In genomic region chr12:57515702-57516377, GRCm38 (mm10) we compare ENCODE assay signal across 43 mouse cellular contexts. TPM values are rescaled to one million over a fixed set of nuclear protein-coding genes. Genes with fewer than 3 reads are reported as not detected.
DNase-seq lines count a peak whose midpoint lies in the region; ATAC-seq and TF ChIP-seq lines count a peak whose summit lies in the region.
"Had no signal": no experiment of that assay in that cellular context is flagged by ENCODE, and none has a peak within 500 bp of the region (broad histone marks: within the 10 kb centered on the region; RNA-seq: fewer than 3 reads in every experiment).

No protein-coding gene starts in this region.

- H3K4me1 ChIP-seq in intestine, postnatal 0 days (replicated peaks; ENCODE audit: control insufficient read depth, insufficient read depth, low read length) = no peaks in the 10 kb centered on the region
- H3K4me1 ChIP-seq: forebrain, embryonic 12.5 days; heart, embryonic 12.5 days; hindbrain, embryonic 13.5 days; kidney, embryonic 15.5 days; liver, embryonic 12.5 days; midbrain, embryonic 12.5 days; neural tube, embryonic 15.5 days had no signal

- H3K27me3 ChIP-seq in intestine, postnatal 0 days (replicated peaks; ENCODE audit: control insufficient read depth, insufficient read depth, low read length) = no peaks in the 10 kb centered on the region
- H3K27me3 ChIP-seq: CH12.LX; forebrain, embryonic 12.5 days; heart, embryonic 12.5 days; kidney, embryonic 15.5 days; limb, embryonic 13.5 days; liver, embryonic 12.5 days; neural tube, embryonic 15.5 days had no signal

- H3K4me3 ChIP-seq in intestine, postnatal 0 days (ENCODE audit: low read depth, low read length) = no peak overlapping the region
- H3K4me3 ChIP-seq: erythroblast, embryonic 14.5 days; forebrain, embryonic 12.5 days; heart, adult 2 months; heart, embryonic 12.5 days; hindbrain, embryonic 13.5 days; kidney, embryonic 15.5 days; left cerebral cortex, adult 2 months; limb, embryonic 13.5 days; liver, embryonic 12.5 days; midbrain, embryonic 12.5 days; neural tube, embryonic 15.5 days had no signal

- DNase-seq in heart, adult 11 months = peak; percentile 66
- DNase-seq in heart, adult 18-20 months = no peak
- DNase-seq in urinary bladder, postnatal 14 days (ENCODE audit: low spot score) = peak; percentile 60
- DNase-seq in urinary bladder, postnatal 25 days (ENCODE audit: low spot score) = no peak
- no peak for DNase-seq in spleen, adult 12 weeks (ENCODE audit: low spot score)
- DNase-seq in layer of hippocampus, postnatal 25 days (ENCODE audit: extremely low spot score in 1 of 2, low spot score in 1 of 2) = no peak
- DNase-seq in frontal cortex, adult 2 months (ENCODE audit: extremely low spot score in 1 of 2, low spot score in 1 of 2) = no peak
- DNase-seq: adrenal gland, adult 2 months; adrenal gland, postnatal 36 days; cerebellum, adult 2 months; cerebellum, postnatal 14 days; gastrocnemius, postnatal 25 days; heart, adult 2 months; heart, postnatal 4 days; kidney, adult 18-20 months; kidney, postnatal 25 days; lung, adult 18-20 months; lung, postnatal 36 days; right cerebral cortex, adult 18-20 months; right cerebral cortex, postnatal 4 days; thymus, adult 18-20 months; thymus, postnatal 36 days had no signal

- H3K36me3 ChIP-seq in intestine, postnatal 0 days (ENCODE audit: control insufficient read depth, insufficient read depth) = no peaks in the 10 kb centered on the region
- H3K36me3 ChIP-seq: forebrain, embryonic 12.5 days; heart, embryonic 12.5 days; hindbrain, embryonic 13.5 days; kidney, embryonic 15.5 days; limb, embryonic 13.5 days; liver, embryonic 12.5 days; midbrain, embryonic 12.5 days; neural tube, embryonic 15.5 days had no signal

- WGBS in intestine, postnatal 0 days = 28% methylated on average over 12 of the region's 12 CpGs

- no peak for ATAC-seq in intestine, postnatal 0 days
- ATAC-seq: activated CD4-positive, CD25-positive, alpha-beta regulatory T cell, adult 4 months; liver, embryonic 12.5 days had no signal

- H3K9ac ChIP-seq in intestine, postnatal 0 days (ENCODE audit: low read depth, low read length) = no peak overlapping the region
- H3K9ac ChIP-seq: forebrain, embryonic 12.5 days; heart, embryonic 12.5 days; hindbrain, embryonic 13.5 days; kidney, embryonic 15.5 days; limb, embryonic 13.5 days; liver, embryonic 12.5 days; midbrain, embryonic 12.5 days; neural tube, embryonic 15.5 days had no signal

- TF ChIP-seq CTCF in intestine, postnatal 0 days (IDR thresholded peaks at IDR 0.05; ENCODE audit: low read depth) = no peak

- H3K9me3 ChIP-seq in intestine, postnatal 0 days (ENCODE audit: control insufficient read depth) = no peaks in the 10 kb centered on the region
- H3K9me3 ChIP-seq: forebrain, embryonic 12.5 days; heart, embryonic 12.5 days; hindbrain, embryonic 13.5 days; kidney, embryonic 15.5 days; limb, embryonic 13.5 days; liver, embryonic 12.5 days; midbrain, embryonic 12.5 days; neural tube, embryonic 15.5 days had no signal

- no peak overlapping the region for H3K27ac ChIP-seq in intestine, postnatal 0 days (ENCODE audit: low read depth, low read length)
- H3K27ac ChIP-seq: forebrain, embryonic 12.5 days; heart, adult 2 months; hindbrain, embryonic 13.5 days; kidney, embryonic 15.5 days; left cerebral cortex, adult 2 months; limb, embryonic 13.5 days; liver, embryonic 12.5 days; midbrain, embryonic 12.5 days; neural tube, embryonic 15.5 days had no signal

- peak overlapping the region; percentile 33; the same call in 1 of the 2 replicates for H3K4me2 ChIP-seq in intestine, postnatal 0 days (replicated peaks; ENCODE audit: low read depth)
- H3K4me2 ChIP-seq: forebrain, embryonic 12.5 days; heart, embryonic 12.5 days; hindbrain, embryonic 13.5 days; kidney, embryonic 15.5 days; limb, embryonic 13.5 days; liver, embryonic 12.5 days; midbrain, embryonic 12.5 days; neural tube, embryonic 15.5 days had no signal

RNA-seq across cellular contexts. Expression of gene Foxa1, which starts 30.9 kb away (rescaled TPM):
- under 1 TPM in 1 of 2 experiments, not detected in 1; 0.59 TPM for total RNA-seq in heart, adult 18-20 months (2021)
- polyA plus RNA-seq in intestine, postnatal 0 days (2015; fragmentation: Nextera tagmentation; extraction: Ambion mirVana) = 3.7 and 4.0 TPM in 2 replicates
- not detected for total RNA-seq in layer of hippocampus, postnatal 25 days (2021)
- not detected in 2 replicates for polyA plus RNA-seq in frontal cortex, adult 2 months (2012; rRNA removed)
- total RNA-seq: adrenal gland, adult 2 months; adrenal gland, postnatal 36 days; CH12.LX; gastrocnemius, adult 18-20 months; gastrocnemius, postnatal 25 days; heart, adult 2 months; heart, postnatal 4 days; layer of hippocampus, adult 18-20 months; layer of hippocampus, postnatal 10 days; left cerebral cortex, adult 2 months; megakaryocyte, adult 5-6 weeks; monocyte, adult 5-6 weeks had no signal
- polyA plus RNA-seq: activated CD4-positive, CD25-positive, alpha-beta regulatory T cell, adult 4 months; C2C12; cortical plate, adult 2 months; erythroblast, embryonic 14.5 days; heart, postnatal 0 days; limb, embryonic 13.5 days had no signal

RNA-seq across cellular contexts. Expression of gene Ttc6, which starts 48.1 kb away (rescaled TPM):
- total RNA-seq in heart, adult 18-20 months (2021) = under 1 TPM in 1 of 2 experiments, not detected in 1; 0.44 TPM
- 0.20 and 0.43 TPM in 2 replicates for polyA plus RNA-seq in intestine, postnatal 0 days (2015; fragmentation: Nextera tagmentation; extraction: Ambion mirVana)
- total RNA-seq in layer of hippocampus, postnatal 25 days (2021) = under 1 TPM; 0.28 to 0.30 TPM
- polyA plus RNA-seq in frontal cortex, adult 2 months (2012; rRNA removed) = 0.02 and 0.06 TPM in 2 replicates
- total RNA-seq: adrenal gland, adult 2 months; adrenal gland, postnatal 36 days; CH12.LX; gastrocnemius, adult 18-20 months; gastrocnemius, postnatal 25 days; heart, adult 2 months; megakaryocyte, adult 5-6 weeks had no signal
- polyA plus RNA-seq: adrenal gland, adult 2 months; C2C12; cerebellum, adult 2 months; erythroblast, embryonic 14.5 days; heart, postnatal 0 days had no signal

Comparison
In these comparisons a context has a peak if more than half of its experiments do, and no peak if none do; other contexts are left out.
1. DNase-seq: peak in heart, adult 11 months (single experiment) and urinary bladder, postnatal 14 days (single experiment); none in heart, adult 18-20 months (0 of 2), urinary bladder, postnatal 25 days (single experiment), spleen, adult 12 weeks (single experiment), layer of hippocampus, postnatal 25 days (0 of 2) and frontal cortex, adult 2 months (0 of 2).